ENCODE assay signal across 19 mouse cellular contexts in genomic region chr15:92525416-92525815, GRCm38 (mm10).
"Had no signal": no experiment of that assay in that cellular context is flagged by ENCODE, and none has a peak within 500 bp of the region (broad histone marks: within the 10 kb centered on the region; RNA-seq: fewer than 3 reads in every experiment).

No protein-coding gene starts in this region.

- H3K4me2 ChIP-seq: liver, embryonic 13.5 days; liver, embryonic 15.5 days; lung, embryonic 15.5 days; midbrain, embryonic 11.5 days; midbrain, embryonic 13.5 days; midbrain, embryonic 15.5 days; stomach, embryonic 15.5 days had no signal

- DNase-seq: liver, embryonic 13.5 days; liver, postnatal 0 days; lung, adult 2 months; lung, postnatal 14 days; lung, postnatal 36 days; right cerebral cortex, postnatal 14 days; thymus, adult 2 months; thymus, postnatal 25 days; thymus, postnatal 4 days had no signal

- H3K27me3 ChIP-seq: liver, embryonic 13.5 days; liver, embryonic 15.5 days; lung, embryonic 15.5 days; megakaryocyte, embryonic 14.5 days; midbrain, embryonic 13.5 days; midbrain, embryonic 15.5 days; stomach, embryonic 15.5 days had no signal

- H3K27ac ChIP-seq: liver, embryonic 13.5 days; liver, embryonic 15.5 days; lung, embryonic 15.5 days; macrophage; midbrain, embryonic 13.5 days; midbrain, embryonic 15.5 days; stomach, embryonic 15.5 days; stomach, postnatal 0 days had no signal

- H3K36me3 ChIP-seq: liver, embryonic 13.5 days; liver, embryonic 15.5 days; lung, embryonic 15.5 days; midbrain, embryonic 13.5 days; midbrain, embryonic 15.5 days; stomach, embryonic 15.5 days had no signal

- H3K4me3 ChIP-seq: liver, embryonic 13.5 days; liver, embryonic 15.5 days; lung, embryonic 15.5 days; megakaryocyte, embryonic 14.5 days; midbrain, embryonic 13.5 days; midbrain, embryonic 15.5 days; stomach, embryonic 15.5 days had no signal

- H3K9me3 ChIP-seq: liver, embryonic 13.5 days; liver, embryonic 15.5 days; lung, embryonic 15.5 days; midbrain, embryonic 15.5 days; stomach, embryonic 15.5 days had no signal

- ATAC-seq: liver, postnatal 0 days; lung, postnatal 0 days; midbrain, embryonic 15.5 days had no signal

- H3K4me1 ChIP-seq: liver, embryonic 13.5 days; liver, embryonic 15.5 days; lung, embryonic 15.5 days; megakaryocyte, embryonic 14.5 days; stomach, embryonic 15.5 days had no signal

- H3K9ac ChIP-seq: liver, embryonic 13.5 days; liver, embryonic 15.5 days; liver, postnatal 0 days; lung, embryonic 15.5 days; midbrain, embryonic 13.5 days; midbrain, embryonic 15.5 days; stomach, embryonic 15.5 days had no signal
